Mouse (Mus musculus) neural tube, embryonic 11.5 days (tissue): ENCODE data around the gene Gm10770. TPM values are rescaled to one million over a fixed set of nuclear protein-coding genes. Genes with fewer than 3 reads are reported as not detected.
"Not testable (repeated sequence)": the region's sequence is repeated elsewhere in the genome, so short reads cannot be mapped to it uniquely, and the experiment has no call there.

Experiments
- ATAC-seq: fragments of 200-750 bp; cut with Nextera tagmentation; 2 replicates; pipeline ENCODE4 v1.8.0; 2017; ENCODE audit warnings: moderate number of reproducible peaks, mild to moderate bottlenecking, moderate TSS enrichment, moderate library complexity; ENCODE audit not compliant: insufficient read depth, low FRiP score, low TSS enrichment
- DNase-seq: peaks from one replicate; pipeline ENCODE4 v3.0.0-alpha.2; 2015; ENCODE audit warnings: low spot score
- H3K27ac ChIP-seq: fragments of 300-500 bp; sonication (generic); 2 replicates; pipeline ENCODE4 v1.5.1; 2014; ENCODE audit warnings: low read depth, mild to moderate bottlenecking, low read length
- H3K27me3 ChIP-seq: fragments of 300-500 bp; sonication (generic); 2 replicates; pipeline ENCODE4 v1.6.1; 2014; ENCODE audit warnings: mild to moderate bottlenecking, low read length, mixed read lengths; ENCODE audit not compliant: control insufficient read depth, insufficient read depth
- H3K36me3 ChIP-seq: fragments of 300-500 bp; sonication (generic); 2 replicates; pipeline ENCODE4 v1.6.1; 2014; ENCODE audit warnings: mild to moderate bottlenecking, low read length, moderate library complexity, mixed read lengths; ENCODE audit not compliant: control insufficient read depth, insufficient read depth
- H3K4me1 ChIP-seq: fragments of 300-500 bp; sonication (generic); 2 replicates; pipeline ENCODE4 v1.6.1; 2014; ENCODE audit warnings: low read length, mixed read lengths; ENCODE audit not compliant: control insufficient read depth, insufficient read depth
- H3K4me2 ChIP-seq: fragments of 300-500 bp; sonication (generic); 2 replicates; pipeline ENCODE4 v1.6.1; 2014; ENCODE audit warnings: low read depth, mild to moderate bottlenecking, moderate library complexity
- H3K4me3 ChIP-seq: fragments of 300-500 bp; sonication (generic); 2 replicates; pipeline ENCODE4 v1.5.1; 2014; ENCODE audit warnings: low read depth, low read length
- H3K9ac ChIP-seq: fragments of 300-500 bp; sonication (generic); 2 replicates; pipeline ENCODE4 v1.6.1; 2014; ENCODE audit warnings: mild to moderate bottlenecking, low read length
- H3K9me3 ChIP-seq: fragments of 300-500 bp; sonication (generic); 2 replicates; pipeline ENCODE4 v1.6.1; 2016; ENCODE audit warnings: low read length; ENCODE audit not compliant: control insufficient read depth
- WGBS: fragments of 180-500 bp; shearing (Covaris S2); extraction: QIAGEN DNeasy Blood & Tissue Kit; methylation state at CpG from one replicate; pipeline ENCODE4 v1.1.7; 2014; 5-methylcytosine and 5-hydroxymethylcytosine counted together
- polyA plus RNA-seq: library from polyadenylated mRNA; unstranded; fragments of >200 nt; fragmentation: Nextera tagmentation; extraction: Ambion mirVana; gene quantifications from 2 replicates; pipeline ENCODE4 v1.2.1, GENCODE M21; 2014

Gene Gm10770
- polyA plus RNA-seq: not detected in 2 replicates

- H3K36me3 ChIP-seq, H3K4me3 ChIP-seq, H3K27me3 ChIP-seq, H3K9ac ChIP-seq, H3K4me1 ChIP-seq, H3K4me2 ChIP-seq, H3K9me3 ChIP-seq, H3K27ac ChIP-seq, DNase-seq, ATAC-seq: not testable (repeated sequence)
- 86% methylated on average over 4 of the region's 4 CpGs for WGBS
Observed at GRCm38 (mm10) chr2:150179579-150179978, at the start of gene Gm10770. Gene Gm10770, minus strand, starts transcription at chr2:150179679.

- not testable (repeated sequence) for H3K9me3 ChIP-seq, H3K4me2 ChIP-seq, H3K27ac ChIP-seq, H3K27me3 ChIP-seq, H3K36me3 ChIP-seq, H3K9ac ChIP-seq, H3K4me3 ChIP-seq, DNase-seq, ATAC-seq, H3K4me1 ChIP-seq
Observed at GRCm38 (mm10) chr2:150223263-150223662, 43.8 kb upstream of the Gm10770 start.

GRCm38 (mm10) chr2:150218363-150218725, 38.9 kb upstream of the Gm10770 start:
- H3K36me3 ChIP-seq, H3K9me3 ChIP-seq, H3K27me3 ChIP-seq, H3K27ac ChIP-seq, H3K4me1 ChIP-seq, DNase-seq: not testable (repeated sequence)
- peak overlapping the region; percentile 25 for H3K4me2 ChIP-seq
- peak; percentile 17; the same call in 1 of the 2 replicates for ATAC-seq
- H3K9ac ChIP-seq: peak overlapping the region; percentile 44; the same call in 1 of the 2 replicates
- 0% methylated on average over 2 of the region's 4 CpGs for whole genome bisulfite sequencing
- peak overlapping the region; percentile 31 for H3K4me3 ChIP-seq

- WGBS: 1% methylated on average over 15 of the region's 15 CpGs
- ATAC-seq: peak; percentile 99
Observed at GRCm38 (mm10) chr2:150217600-150218362, 38.3 kb upstream of the Gm10770 start, which contains the start of gene Zfp937. Gene Zfp937, plus strand, starts transcription at chr2:150218073.

GRCm38 (mm10) chr2:150181570-150181999, 2.1 kb upstream of the Gm10770 start, which contains the start of gene Gm14139:
Gene Gm14139, plus strand, starts transcription at chr2:150181755.
- DNase-seq, ATAC-seq, H3K36me3 ChIP-seq, H3K4me2 ChIP-seq, H3K9ac ChIP-seq, H3K9me3 ChIP-seq, H3K4me3 ChIP-seq, H3K27me3 ChIP-seq, H3K27ac ChIP-seq, H3K4me1 ChIP-seq: not testable (repeated sequence)
- WGBS: 82% methylated on average over 7 of the region's 7 CpGs

More at GRCm38 (mm10) chr2:150217600-150218362, 38.3 kb upstream of the Gm10770 start, which contains the start of gene Zfp937:
- Histone ChIP-seq H3K4me3 (peak within 1 kb of the TSS; percentile 31), H3K4me2 (peak within 1 kb of the TSS; percentile 25), H3K9ac (peak within 1 kb of the TSS; percentile 44; the same call in 1 of the 2 replicates)
- peak; percentile 71 for DNase-seq
- H3K9me3 ChIP-seq, H3K27ac ChIP-seq, H3K4me1 ChIP-seq, H3K27me3 ChIP-seq, H3K36me3 ChIP-seq: not testable (repeated sequence)

GRCm38 (mm10) chr2:150181046-150181445, 1.6 kb upstream of the Gm10770 start:
- not testable (repeated sequence) for H3K36me3 ChIP-seq, H3K4me1 ChIP-seq, H3K4me3 ChIP-seq, H3K9ac ChIP-seq, DNase-seq, H3K9me3 ChIP-seq, H3K27ac ChIP-seq, H3K27me3 ChIP-seq, ATAC-seq, H3K4me2 ChIP-seq

- Histone ChIP-seq H3K27me3 (no peaks in the 10 kb centered on the region), H3K9me3 (no peaks in the 10 kb centered on the region), H3K4me1 (no peaks in the 10 kb centered on the region), H3K9ac (no peak overlapping the region), H3K27ac (no peak overlapping the region), H3K4me2 (no peak overlapping the region), H3K36me3 (no peaks in the 10 kb centered on the region), H3K4me3 (no peak overlapping the region)
- ATAC-seq (no peak), DNase-seq (no peak)
Observed at GRCm38 (mm10) chr2:150173833-150174232, 5.6 kb downstream of the Gm10770 start.

- ATAC-seq (no peak), DNase-seq (no peak)
- H3K9me3 ChIP-seq: no peaks in the 10 kb centered on the region
- H3K4me3 ChIP-seq: no peak overlapping the region
- H3K27ac ChIP-seq: no peak overlapping the region
- H3K36me3 ChIP-seq: no peaks in the 10 kb centered on the region
- no peak overlapping the region for H3K9ac ChIP-seq
- no peaks in the 10 kb centered on the region for H3K27me3 ChIP-seq
- H3K4me2 ChIP-seq: no peak overlapping the region
- no peaks in the 10 kb centered on the region for H3K4me1 ChIP-seq
Observed at GRCm38 (mm10) chr2:150166703-150167102, 12.8 kb downstream of the Gm10770 start.

GRCm38 (mm10) chr2:150136435-150136897, 43.0 kb downstream of the Gm10770 start, which contains the start of gene Zfp120:
Gene Zfp120, minus strand, starts transcription at chr2:150136708.
- WGBS: under 1% methylated on average over 13 of the region's 13 CpGs
- H3K27ac ChIP-seq: no peak within 1 kb of the TSS
- ATAC-seq: peak; percentile 100

More at GRCm38 (mm10) chr2:150136435-150136897, 43.0 kb downstream of the Gm10770 start, which contains the start of gene Zfp120:
- Histone ChIP-seq H3K27me3 (no peaks in the 10 kb centered on the region), H3K4me3 (peak within 1 kb of the TSS; percentile 72), H3K9me3 (no peaks in the 10 kb centered on the region), H3K4me1 (peaks cover 3% of the 10 kb centered on the region; the same call in 1 of the 2 replicates), H3K36me3 (no peaks in the 10 kb centered on the region), H3K4me2 (peak within 1 kb of the TSS; percentile 58), H3K9ac (peak within 1 kb of the TSS; percentile 78)
- DNase-seq: peak; percentile 88
